Mouse (Mus musculus) forebrain, embryonic 15.5 days (tissue): ENCODE measurements around the gene Olfr330. TPM values are rescaled to one million over a fixed set of nuclear protein-coding genes. Genes with fewer than 3 reads are reported as not detected.

ENCODE experiments used
- polyA plus RNA-seq: library from polyadenylated mRNA; unstranded; fragments of >200 nt; fragmentation: Nextera tagmentation; extraction: Ambion mirVana; gene quantifications from 2 replicates; pipeline ENCODE4 v1.2.1, GENCODE M21; 2015

Olfr330 gene
- polyA plus RNA-seq, 1 experiment from 2014 or later, result not detected

Other genes with a start within 250 kb of the Olfr330 start
- 34.0 and 34.3 TPM in 2 replicates for gene Zfp692, start 227.8 kb downstream of the Olfr330 start, polyA plus RNA-seq
- 39.0 and 40.6 TPM in 2 replicates for gene Zfp672, start 204.5 kb downstream of the Olfr330 start, polyA plus RNA-seq
- 50.7 and 54.9 TPM in 2 replicates for gene Sh3bp5l, start 204.1 kb downstream of the Olfr330 start, polyA plus RNA-seq
- 0.15 TPM in 1 of 2 replicates, not detected in the other for gene Lypd8, start 155.8 kb downstream of the Olfr330 start, polyA plus RNA-seq
- gene 1810065E05Rik, start 113.7 kb downstream of the Olfr330 start, polyA plus RNA-seq, result not detected in 2 replicates
- not detected in 2 replicates for gene Gm12253, start 102.3 kb downstream of the Olfr330 start, polyA plus RNA-seq
- not detected in 2 replicates for gene Lypd9, start 81.9 kb downstream of the Olfr330 start, polyA plus RNA-seq
- not detected in 2 replicates for gene Olfr30, start 72.6 kb downstream of the Olfr330 start, polyA plus RNA-seq
- gene Olfr332, start 42.3 kb downstream of the Olfr330 start, polyA plus RNA-seq, result not detected in 2 replicates
- not detected in 2 replicates for gene Olfr331, start 32.3 kb downstream of the Olfr330 start, polyA plus RNA-seq
- not detected in 2 replicates for gene Olfr329-ps, start 11.6 kb upstream of the Olfr330 start, polyA plus RNA-seq
- gene Olfr328, start 20.8 kb upstream of the Olfr330 start, polyA plus RNA-seq, result 0.10 TPM in 1 of 2 replicates, not detected in the other
- gene Olfr224, start 35.7 kb upstream of the Olfr330 start, polyA plus RNA-seq, result not detected in 2 replicates
- not detected in 2 replicates for gene Olfr325, start 42.9 kb upstream of the Olfr330 start, polyA plus RNA-seq
- gene Olfr324, start 60.3 kb upstream of the Olfr330 start, polyA plus RNA-seq, result not detected in 2 replicates
- gene 2210407C18Rik, start 81.2 kb upstream of the Olfr330 start, polyA plus RNA-seq, result not detected in 2 replicates
- not detected in 2 replicates for gene Olfr323, start 95.7 kb upstream of the Olfr330 start, polyA plus RNA-seq
- gene Trim58, start 105.6 kb upstream of the Olfr330 start, polyA plus RNA-seq, result not detected in 2 replicates
- gene Olfr322, start 123.9 kb upstream of the Olfr330 start, polyA plus RNA-seq, result not detected in 2 replicates
- not detected in 2 replicates for gene Olfr320, start 146.3 kb upstream of the Olfr330 start, polyA plus RNA-seq
- 0.19 TPM in 1 of 2 replicates, not detected in the other for gene Olfr319, start 164.3 kb upstream of the Olfr330 start, polyA plus RNA-seq
- not detected in 2 replicates for gene Olfr318, start 189.2 kb upstream of the Olfr330 start, polyA plus RNA-seq
- 0.06 and 0.10 TPM in 2 replicates for gene Olfr317, start 204.4 kb upstream of the Olfr330 start, polyA plus RNA-seq
- gene Olfr316, start 217.9 kb upstream of the Olfr330 start, polyA plus RNA-seq, result 0.08 TPM in 1 of 2 replicates, not detected in the other
- gene Olfr315, start 238.4 kb upstream of the Olfr330 start, polyA plus RNA-seq, result not detected in 2 replicates
- gene Olfr314, start 248.1 kb upstream of the Olfr330 start, polyA plus RNA-seq, result not detected in 2 replicates